Mouse (Mus musculus): ENCODE data around the gene Atf5.
A peak's percentile ranks its signal among the peaks of the same experiment; 100 is the strongest.

GRCm38 (mm10) chr7:44836016-44836404 is 19.6 kb upstream of the Atf5 start:
- TF ChIP-seq ZNF384 (IDR thresholded peaks at IDR 0.05; ENCODE audit: low read depth, low read length) = no peak
- peak; percentile 78 for TF ChIP-seq POLR2A (IDR thresholded peaks at IDR 0.05; ENCODE audit: low read depth, low read length)
- TF ChIP-seq CTCF (conservative IDR thresholded peaks at IDR 0.05 in 1 of 2, IDR thresholded peaks at IDR 0.05 in 1 of 2; ENCODE audit: low read depth in 2 of 2, low read length in 2 of 2) = no peak
- TF ChIP-seq CHD1 (IDR thresholded peaks at IDR 0.05; ENCODE audit: low read depth, low read length) = no peak
- TF ChIP-seq NRF1 (IDR thresholded peaks at IDR 0.05; ENCODE audit: low read depth, low read length) = no peak
- 0 out of 2 replicates have a peak, but pooled peaks have one; percentile 68 for TF ChIP-seq NELFE (IDR thresholded peaks at IDR 0.05; ENCODE audit: low read depth, low read length)
- TF ChIP-seq EP300 (IDR thresholded peaks at IDR 0.05; ENCODE audit: low read length) = 0 out of 2 replicates have a peak, but pooled peaks have one; percentile 34
- TF ChIP-seq RAD21 (IDR thresholded peaks at IDR 0.05; ENCODE audit: low read depth, low read length) = no peak
- no peak for TF ChIP-seq MAFK (IDR thresholded peaks at IDR 0.05; ENCODE audit: insufficient replicate concordance, low read length)

Data from CH12.LX (cell line).